Mouse (Mus musculus) kidney, adult 9 months (tissue): Measurements from ENCODE around the gene Kcng3.

Experiments
- DNase-seq: peaks from one replicate; pipeline ENCODE4 v3.0.0; 2022

The Kcng3 gene

DNA sequence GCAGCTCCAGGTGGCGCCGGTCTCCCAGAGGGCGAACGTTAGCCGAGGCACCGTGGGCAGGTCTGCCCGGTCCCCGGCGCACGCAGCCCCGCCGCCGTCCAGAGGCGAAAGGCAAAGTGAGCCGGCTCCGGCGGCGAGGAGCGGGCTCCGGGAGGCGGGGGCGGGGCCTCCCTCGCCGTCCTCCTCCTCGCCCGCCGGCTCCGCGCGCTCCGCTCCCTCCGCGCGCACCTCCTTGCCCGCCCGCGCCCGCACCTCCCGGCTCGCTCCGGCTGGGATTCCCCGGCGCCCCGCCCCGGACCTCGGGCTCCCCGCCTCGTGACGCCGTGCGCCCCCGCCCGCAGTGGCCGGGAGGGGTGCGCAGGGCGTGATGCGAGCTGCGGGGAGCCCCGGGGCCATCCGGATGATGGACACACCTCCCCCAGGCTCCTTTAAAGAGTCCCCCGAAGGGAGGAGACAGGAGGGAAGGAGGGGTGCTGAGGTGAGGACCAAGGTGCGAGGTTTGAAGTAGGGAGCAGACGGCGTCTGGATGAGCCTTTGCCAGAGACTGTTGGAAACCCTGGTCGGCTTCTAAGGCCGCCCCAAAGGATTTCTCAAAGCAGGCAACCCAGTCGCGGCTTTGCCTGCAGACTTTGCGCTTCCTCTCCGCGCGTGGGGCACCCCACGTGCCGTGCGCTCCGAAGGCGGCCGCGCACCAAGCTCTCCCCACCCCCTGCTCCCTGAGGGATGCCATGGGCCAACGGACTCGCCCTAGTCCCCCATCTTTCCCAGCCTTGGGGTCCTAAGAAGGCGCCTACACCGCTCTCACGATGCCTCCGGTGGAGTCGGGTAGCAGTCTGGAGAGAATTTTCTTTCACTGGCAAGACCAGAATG is at the start of gene Kcng3:
Kcng3 (minus strand) TSS at position 113 of the 870 bp plus-strand sequence.
- DNase-seq: peak; percentile 6

DNA sequence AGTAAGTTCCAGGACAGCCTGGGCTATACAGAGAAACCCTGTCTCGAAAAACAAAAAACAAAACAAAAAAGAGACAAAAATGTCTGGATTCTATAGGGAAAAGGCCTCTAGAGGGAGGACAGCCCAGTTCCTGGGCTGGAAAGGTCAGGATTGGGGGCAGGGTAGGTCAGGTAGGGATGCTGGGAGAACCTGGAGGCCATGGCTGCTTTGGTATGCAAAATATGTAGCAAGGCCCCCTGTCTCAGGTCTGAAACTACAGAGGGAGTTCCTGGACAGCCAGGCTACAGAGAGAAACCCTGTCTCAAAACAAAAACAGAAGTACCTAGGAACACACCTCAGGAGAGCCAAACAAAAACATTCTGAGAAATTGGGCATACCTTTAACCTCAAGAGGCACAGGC is 45.7 kb upstream of the Kcng3 start:
- no peak for DNase-seq

DNA sequence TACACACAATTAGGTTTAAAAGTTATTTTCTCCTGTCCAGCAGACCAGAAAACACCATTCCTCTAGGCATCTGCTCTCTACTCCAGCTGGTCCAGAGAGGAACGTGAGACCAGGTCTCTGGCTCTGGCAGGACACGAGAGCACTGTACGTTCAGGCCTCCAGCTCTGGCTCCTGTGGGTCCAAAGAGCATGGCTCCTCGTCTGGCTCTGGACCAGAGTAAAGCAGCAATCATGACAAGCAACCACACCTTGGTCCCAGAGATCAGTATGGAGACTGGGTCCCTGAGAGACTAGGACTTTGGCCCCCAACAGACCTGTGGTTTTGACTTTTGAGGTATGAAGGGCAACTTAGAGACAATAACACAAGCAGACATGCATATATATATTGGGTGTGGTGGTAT is 41.0 kb upstream of the Kcng3 start:
- DNase-seq: peak; percentile 17

DNA sequence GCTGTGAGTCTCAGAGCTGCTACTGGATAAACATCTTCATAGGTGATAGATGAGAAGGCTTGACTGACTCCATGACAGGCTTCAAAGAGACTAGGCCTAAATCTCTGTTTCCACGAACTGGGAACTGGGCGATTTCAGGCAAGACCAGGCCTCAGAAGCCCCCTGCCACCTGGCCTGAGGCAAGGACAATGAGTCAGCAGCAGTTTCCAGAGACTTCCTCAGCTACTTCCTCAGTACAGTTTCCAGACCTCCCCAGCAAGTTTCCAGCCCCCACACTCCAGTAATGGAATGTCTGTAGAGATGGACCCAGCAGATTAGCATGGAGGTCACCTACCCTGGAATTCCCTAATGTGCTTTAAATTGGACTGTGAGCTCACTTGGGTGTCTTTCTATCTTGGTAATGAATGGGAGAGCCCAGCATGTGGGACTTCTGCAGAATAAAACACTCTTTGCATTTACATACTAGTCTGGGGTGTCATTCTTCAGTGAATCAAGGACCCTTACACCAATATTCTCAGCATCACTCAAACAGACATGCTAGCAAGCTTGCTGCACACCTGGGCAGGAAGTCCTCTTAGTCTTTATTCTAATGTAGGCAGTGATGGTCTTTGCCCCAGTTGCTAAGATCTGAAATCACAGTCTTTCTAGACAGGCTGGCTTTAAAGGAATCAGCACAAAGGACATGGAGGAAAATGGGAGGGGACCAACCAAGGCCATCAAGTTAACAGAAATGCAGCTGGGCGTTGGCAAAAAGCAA is 36.4 kb upstream of the Kcng3 start:
- no peak for DNase-seq

GRCm38 (mm10) chr17:83666597-83667287 is 35.0 kb upstream of the Kcng3 start:
- no peak for DNase-seq

DNA sequence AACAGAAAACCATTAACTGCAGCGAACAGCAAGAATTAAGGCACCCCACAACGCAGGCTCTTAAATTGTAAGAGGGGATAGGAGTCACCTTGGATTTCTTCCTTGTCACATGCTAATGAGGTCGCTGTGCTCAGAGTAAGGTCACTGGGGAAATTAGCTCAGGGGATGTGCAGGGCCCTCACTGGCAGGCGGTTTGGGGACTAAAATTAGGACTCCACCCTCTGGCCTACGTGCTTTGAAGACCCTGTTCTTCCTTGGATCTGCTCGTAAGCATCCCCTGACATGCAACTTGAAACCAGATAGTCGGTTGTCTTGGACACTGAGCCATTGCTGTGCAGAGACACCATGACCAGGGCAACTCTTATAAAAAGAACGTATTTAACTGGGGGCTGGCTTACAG is 33.1 kb upstream of the Kcng3 start:
- DNase-seq: no peak

- no peak for DNase-seq
These were observed 27.2 kb upstream of the Kcng3 start for GRCm38 (mm10) chr17:83658943-83659342.

- no peak for DNase-seq
These were observed 25.7 kb upstream of the Kcng3 start for GRCm38 (mm10) chr17:83657375-83657774.

- no peak for DNase-seq
These were observed 24.0 kb upstream of the Kcng3 start for GRCm38 (mm10) chr17:83655732-83656131.

- DNase-seq: no peak
These were observed 23.0 kb upstream of the Kcng3 start for GRCm38 (mm10) chr17:83654651-83655136.

DNA sequence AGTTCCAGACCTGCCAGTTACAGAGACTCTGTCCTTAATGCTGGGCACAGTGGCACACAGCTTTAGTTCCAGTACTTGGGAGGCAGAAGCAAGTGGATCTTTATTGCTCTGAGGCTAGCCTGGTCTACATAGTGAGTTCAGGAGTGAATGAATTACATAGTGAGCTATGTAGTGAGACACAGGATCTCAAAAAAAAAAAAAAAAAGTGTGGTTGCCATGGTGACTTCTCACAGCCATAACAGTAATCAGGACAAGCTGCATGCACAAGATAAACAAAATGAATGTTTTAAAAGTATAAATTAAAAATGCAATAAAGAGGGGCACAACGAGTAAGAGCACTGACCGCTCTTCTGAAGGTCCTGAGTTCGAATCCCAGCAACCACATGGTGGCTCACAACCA is 21.9 kb upstream of the Kcng3 start:
- DNase-seq: no peak

DNA sequence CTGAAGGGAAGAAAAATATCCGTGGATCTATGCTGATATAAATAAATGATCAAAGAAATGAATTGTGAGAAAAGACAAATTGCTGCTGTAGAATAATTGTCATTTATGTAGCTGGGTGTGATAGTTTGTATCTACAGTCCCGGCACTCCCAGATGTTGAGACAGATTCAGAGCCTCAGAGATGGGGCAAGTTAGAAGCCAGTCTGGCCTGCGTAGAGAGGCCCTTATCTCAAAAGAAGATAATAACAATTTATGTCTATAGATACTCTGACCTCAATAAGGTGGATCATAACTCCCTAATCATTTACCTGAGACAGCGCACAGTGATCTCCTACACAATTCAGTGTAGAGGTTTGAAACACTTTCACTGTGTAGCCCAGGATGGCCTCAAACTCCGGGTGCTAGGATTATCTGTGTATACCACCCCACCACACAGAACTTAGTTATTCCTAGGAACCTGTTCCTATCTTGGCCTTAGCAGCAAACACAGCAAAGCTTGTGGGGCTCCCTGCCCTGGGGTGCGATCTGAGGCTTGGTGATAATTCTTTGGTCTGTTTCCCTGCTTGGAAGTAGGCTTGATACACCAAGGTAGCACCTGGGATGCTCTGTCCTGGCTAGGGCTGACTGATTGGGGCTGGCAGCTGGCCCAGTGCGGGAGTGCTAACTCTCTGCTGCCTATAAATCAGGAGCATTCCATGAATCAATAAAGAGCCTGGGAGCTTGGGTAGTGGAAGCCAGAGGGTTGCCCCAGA is 19.4 kb upstream of the Kcng3 start:
- DNase-seq: no peak

DNA sequence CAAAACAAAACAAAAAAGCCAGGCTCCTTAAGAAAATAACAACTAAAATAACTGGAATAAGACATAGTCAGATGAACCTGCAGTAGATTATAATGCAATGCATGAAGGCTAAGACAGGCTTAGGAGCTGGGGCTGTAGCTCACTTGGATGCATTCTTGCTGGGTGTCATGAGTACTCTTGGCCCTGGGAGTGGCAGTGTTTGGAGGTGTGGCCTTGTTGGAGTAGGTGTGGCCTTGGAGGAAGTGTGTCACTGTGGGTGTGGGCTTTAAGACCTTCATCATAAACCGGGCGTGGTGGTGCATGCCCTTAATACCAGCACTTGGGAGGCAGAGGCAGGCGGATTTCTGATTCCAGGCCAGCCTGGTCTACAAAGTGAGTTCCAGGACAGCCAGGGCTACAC is 18.3 kb upstream of the Kcng3 start:
- DNase-seq: no peak

DNA sequence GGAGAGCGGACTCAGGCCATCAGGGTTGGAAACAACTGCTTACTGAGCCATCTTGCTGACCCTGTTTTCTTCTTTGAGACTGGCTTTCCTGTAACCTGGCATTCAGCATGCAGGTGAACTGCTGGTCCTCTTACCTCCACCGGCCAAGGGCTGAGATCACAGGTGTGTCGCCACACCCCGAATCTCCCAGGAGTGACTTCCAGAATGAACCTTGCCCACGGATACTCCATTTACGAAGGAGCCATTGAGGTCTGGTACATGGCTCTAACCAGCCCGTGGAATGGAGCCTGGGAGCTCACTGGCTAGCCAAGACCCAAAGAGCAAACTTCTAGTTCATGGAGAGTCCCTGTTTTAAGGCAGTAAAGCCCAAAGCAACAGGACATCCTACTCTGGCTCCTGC is 15.7 kb upstream of the Kcng3 start:
- no peak for DNase-seq

DNA sequence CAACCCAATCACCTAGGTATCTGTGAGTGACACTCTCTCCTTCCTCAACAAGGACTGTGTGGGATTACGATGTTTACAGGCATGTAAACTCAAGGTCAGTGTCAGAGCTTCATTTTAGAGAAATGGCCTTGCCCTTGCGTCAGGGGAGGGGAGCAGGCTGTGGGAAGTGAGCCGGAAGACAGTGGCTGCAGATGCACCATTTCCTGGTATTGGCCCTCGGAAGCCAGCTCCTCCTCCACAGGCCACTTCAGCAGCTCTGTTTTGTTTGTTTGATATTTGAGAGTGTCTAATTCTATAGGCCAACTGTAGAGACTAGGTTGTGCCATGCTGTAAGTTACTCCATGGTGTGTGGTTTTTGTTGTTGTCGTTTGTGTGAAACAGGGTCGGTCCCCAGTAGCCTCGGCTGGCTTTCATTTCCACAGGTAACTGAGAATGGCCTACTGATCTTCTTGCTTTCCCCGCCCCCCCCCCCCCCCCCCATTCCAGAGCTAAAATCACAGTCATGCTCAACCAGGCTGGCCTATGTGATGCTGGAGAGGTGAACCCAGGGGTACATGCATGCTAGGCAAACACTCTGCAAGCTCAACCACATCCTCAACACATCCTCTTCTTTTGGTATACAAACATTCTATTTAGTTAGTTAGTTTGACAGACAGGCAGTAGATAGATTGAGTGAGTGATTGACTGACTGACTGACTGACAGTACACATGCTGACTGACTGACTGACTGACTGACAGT is 14.9 kb upstream of the Kcng3 start:
- no peak for DNase-seq

DNA sequence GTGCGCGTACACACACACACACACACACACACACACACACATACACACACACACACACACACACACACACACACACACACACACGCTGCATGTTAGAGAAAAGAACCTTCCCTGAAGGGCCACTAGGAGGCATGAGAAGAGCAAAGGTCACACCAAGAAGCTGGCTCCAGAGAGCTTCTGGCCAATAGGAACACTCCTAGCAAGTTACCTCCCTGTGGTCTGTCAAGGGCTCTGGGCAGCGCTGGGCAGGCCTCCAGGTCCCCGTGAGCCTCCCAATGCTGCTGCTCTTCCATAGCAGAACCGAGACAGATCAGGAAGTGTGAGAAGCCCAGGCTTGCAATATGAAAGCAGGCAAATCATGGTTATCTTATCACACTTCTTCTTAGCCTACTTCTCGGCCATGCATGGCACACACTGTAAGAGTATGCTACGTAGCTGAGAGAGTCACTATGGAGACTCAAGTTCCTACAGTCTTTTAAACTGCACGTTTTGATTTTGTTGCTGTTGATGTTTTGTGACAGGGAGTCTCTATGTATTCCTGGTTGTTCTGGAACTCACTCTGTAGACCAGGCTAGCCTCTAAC is 13.6 kb upstream of the Kcng3 start:
- DNase-seq: peak; percentile 77

- DNase-seq: peak; percentile 32
These were observed 5.7 kb upstream of the Kcng3 start for GRCm38 (mm10) chr17:83637393-83637792.

DNA sequence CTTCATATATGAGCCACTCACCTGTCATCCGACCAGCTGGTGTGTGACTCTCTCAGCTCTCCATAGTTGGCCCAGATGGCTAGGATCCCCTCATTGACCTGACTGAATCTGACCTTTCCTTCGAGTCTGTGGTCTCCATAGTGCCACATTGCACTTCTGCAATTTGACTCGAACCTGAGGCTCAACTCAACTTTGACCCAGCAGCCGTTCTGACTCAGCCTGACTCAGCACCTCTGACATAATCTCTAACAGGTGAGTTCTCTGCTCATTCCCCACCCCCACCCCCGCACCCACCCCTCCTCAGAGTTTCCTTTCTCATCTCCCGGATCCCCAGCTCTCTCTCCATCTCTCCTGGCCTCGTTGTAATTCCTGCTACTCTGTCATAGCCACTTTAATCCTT is 4.7 kb upstream of the Kcng3 start:
- DNase-seq: no peak

GRCm38 (mm10) chr17:83632653-83633570 is 1.2 kb upstream of the Kcng3 start:
- peak; percentile 61 for DNase-seq
